Mouse (Mus musculus): ENCODE data around the gene Olfr1290. TPM values are rescaled to one million over a fixed set of nuclear protein-coding genes. Genes with fewer than 3 reads are reported as not detected.

The Olfr1290 gene
- total RNA-seq (2012; rRNA removed) = 0.13 TPM in 1 of 2 replicates, not detected in the other

GRCm38 (mm10) chr2:111493729-111494128 lies at the start of gene Olfr1290:
Gene Olfr1290, minus strand, starts transcription at chr2:111493829.
- H3K9me3 ChIP-seq (ENCODE audit: control insufficient read depth, insufficient read depth, low read depth, low read length) = no peaks in the 10 kb centered on the region
- H3K4me1 ChIP-seq (ENCODE audit: control insufficient read depth in 2 of 2, insufficient read depth in 2 of 2, low read length in 2 of 2, poor library complexity in 1 of 2) = no peaks in the 10 kb centered on the region

GRCm38 (mm10) chr2:111540191-111540590 lies 46.6 kb upstream of the Olfr1290 start, which contains the start of gene Olfr1294:
Gene Olfr1294, minus strand, starts transcription at chr2:111540291.
- in situ Hi-C loops (cut with MboI; ENCODE audit: low sequenced_read_pairs in 2 of 2, unreplicated experiment in 2 of 2) = no loop called here
- Histone ChIP-seq H3K36me3 (ENCODE audit: control insufficient read depth, insufficient read depth, low read length, poor library complexity, severe bottlenecking) (no peaks in the 10 kb centered on the region), H3K4me3 (ENCODE audit: insufficient read depth in 1 of 2, low read depth in 1 of 2, low read length in 2 of 2, poor library complexity in 1 of 2, severe bottlenecking in 1 of 2) (no peak within 1 kb of the TSS), H3K27ac (ENCODE audit: insufficient read depth, low read depth, low read length, poor library complexity, severe bottlenecking) (no peak within 1 kb of the TSS), H3K4me1 (ENCODE audit: control insufficient read depth in 2 of 2, insufficient read depth in 2 of 2, low read length in 2 of 2, poor library complexity in 1 of 2) (no peaks in the 10 kb centered on the region), H3K9me3 (ENCODE audit: control insufficient read depth, insufficient read depth, low read depth, low read length) (no peaks in the 10 kb centered on the region), H3K9ac (ENCODE audit: insufficient read depth, low read depth, low read length, poor library complexity, severe bottlenecking) (no peak within 1 kb of the TSS)
- TF ChIP-seq MAFK (IDR thresholded peaks at IDR 0.05; ENCODE audit: insufficient read depth, low read depth, low read length) = no peak
- no peak for TF ChIP-seq CHD2 (IDR thresholded peaks at IDR 0.05; ENCODE audit: low read depth, low read length)
- no peak for TF ChIP-seq HCFC1 (IDR thresholded peaks at IDR 0.05; ENCODE audit: borderline replicate concordance, insufficient read depth, low read length)
- TF ChIP-seq ZC3H11A (IDR thresholded peaks at IDR 0.05; ENCODE audit: borderline replicate concordance, low read depth, low read length) = no peak
- no peak for TF ChIP-seq ZNF384 (IDR thresholded peaks at IDR 0.05; ENCODE audit: low read depth, low read length)
- no peak for DNase-seq (ENCODE audit: low read depth, low spot score)

More at GRCm38 (mm10) chr2:111493729-111494128, at the start of gene Olfr1290:
- no peak for DNase-seq (ENCODE audit: low read depth, low spot score)
- H3K4me3 ChIP-seq (ENCODE audit: insufficient read depth in 1 of 2, low read depth in 1 of 2, low read length in 2 of 2, poor library complexity in 1 of 2, severe bottlenecking in 1 of 2) = no peak within 1 kb of the TSS
- TF ChIP-seq ZNF384 (IDR thresholded peaks at IDR 0.05; ENCODE audit: low read depth, low read length) (no peak), HCFC1 (IDR thresholded peaks at IDR 0.05; ENCODE audit: borderline replicate concordance, insufficient read depth, low read length) (no peak), MAFK (IDR thresholded peaks at IDR 0.05; ENCODE audit: insufficient read depth, low read depth, low read length) (no peak), CHD2 (IDR thresholded peaks at IDR 0.05; ENCODE audit: low read depth, low read length) (no peak)
- H3K9ac ChIP-seq (ENCODE audit: insufficient read depth, low read depth, low read length, poor library complexity, severe bottlenecking) = no peak within 1 kb of the TSS
- in situ Hi-C loops (cut with MboI; ENCODE audit: low sequenced_read_pairs in 2 of 2, unreplicated experiment in 2 of 2) = no loop called here
- H3K27ac ChIP-seq (ENCODE audit: insufficient read depth, low read depth, low read length, poor library complexity, severe bottlenecking) = no peak within 1 kb of the TSS
- no peaks in the 10 kb centered on the region for H3K36me3 ChIP-seq (ENCODE audit: control insufficient read depth, insufficient read depth, low read length, poor library complexity, severe bottlenecking)

- TF ChIP-seq ZNF384 (IDR thresholded peaks at IDR 0.05; ENCODE audit: low read depth, low read length) (no peak), MAFK (IDR thresholded peaks at IDR 0.05; ENCODE audit: insufficient read depth, low read depth, low read length) (no peak), HCFC1 (IDR thresholded peaks at IDR 0.05; ENCODE audit: borderline replicate concordance, insufficient read depth, low read length) (no peak), CHD2 (IDR thresholded peaks at IDR 0.05; ENCODE audit: low read depth, low read length) (no peak), ZC3H11A (IDR thresholded peaks at IDR 0.05; ENCODE audit: borderline replicate concordance, low read depth, low read length) (no peak)
- in situ Hi-C loops (cut with MboI; ENCODE audit: low sequenced_read_pairs in 2 of 2, unreplicated experiment in 2 of 2) = no loop called here
- DNase-seq (ENCODE audit: low read depth, low spot score) = no peak
Measured at GRCm38 (mm10) chr2:111524903-111525302, 31.3 kb upstream of the Olfr1290 start, which contains the start of gene Olfr1293-ps. Gene Olfr1293-ps, plus strand, starts transcription at chr2:111525203.

GRCm38 (mm10) chr2:111517451-111517850 lies 23.8 kb upstream of the Olfr1290 start:
- TF ChIP-seq CHD2 (IDR thresholded peaks at IDR 0.05; ENCODE audit: low read depth, low read length) (no peak), MAFK (IDR thresholded peaks at IDR 0.05; ENCODE audit: insufficient read depth, low read depth, low read length) (no peak), ZC3H11A (IDR thresholded peaks at IDR 0.05; ENCODE audit: borderline replicate concordance, low read depth, low read length) (no peak), HCFC1 (IDR thresholded peaks at IDR 0.05; ENCODE audit: borderline replicate concordance, insufficient read depth, low read length) (no peak), ZNF384 (IDR thresholded peaks at IDR 0.05; ENCODE audit: low read depth, low read length) (no peak)
- in situ Hi-C loops (cut with MboI; ENCODE audit: low sequenced_read_pairs in 2 of 2, unreplicated experiment in 2 of 2) = no loop called here

More at GRCm38 (mm10) chr2:111524903-111525302, 31.3 kb upstream of the Olfr1290 start, which contains the start of gene Olfr1293-ps:
- Histone ChIP-seq H3K9ac (ENCODE audit: insufficient read depth, low read depth, low read length, poor library complexity, severe bottlenecking) (no peak within 1 kb of the TSS), H3K4me1 (ENCODE audit: control insufficient read depth in 2 of 2, insufficient read depth in 2 of 2, low read length in 2 of 2, poor library complexity in 1 of 2) (no peaks in the 10 kb centered on the region), H3K27ac (ENCODE audit: insufficient read depth, low read depth, low read length, poor library complexity, severe bottlenecking) (no peak within 1 kb of the TSS), H3K4me3 (ENCODE audit: insufficient read depth in 1 of 2, low read depth in 1 of 2, low read length in 2 of 2, poor library complexity in 1 of 2, severe bottlenecking in 1 of 2) (no peak within 1 kb of the TSS), H3K36me3 (ENCODE audit: control insufficient read depth, insufficient read depth, low read length, poor library complexity, severe bottlenecking) (no peaks in the 10 kb centered on the region), H3K9me3 (ENCODE audit: control insufficient read depth, insufficient read depth, low read depth, low read length) (no peaks in the 10 kb centered on the region)

More at GRCm38 (mm10) chr2:111517451-111517850, 23.8 kb upstream of the Olfr1290 start:
- Histone ChIP-seq H3K4me3 (ENCODE audit: insufficient read depth in 1 of 2, low read depth in 1 of 2, low read length in 2 of 2, poor library complexity in 1 of 2, severe bottlenecking in 1 of 2) (peak overlapping the region in 1 of 2 experiments; percentile 10; a peak in 1 of 4 replicates), H3K36me3 (ENCODE audit: control insufficient read depth, insufficient read depth, low read length, poor library complexity, severe bottlenecking) (no peaks in the 10 kb centered on the region), H3K4me1 (ENCODE audit: control insufficient read depth in 2 of 2, insufficient read depth in 2 of 2, low read length in 2 of 2, poor library complexity in 1 of 2) (peaks cover 0 to 3% of the 10 kb centered on the region in 2 experiments; a peak in 2 of 4 replicates), H3K9me3 (ENCODE audit: control insufficient read depth, insufficient read depth, low read depth, low read length) (no peaks in the 10 kb centered on the region), H3K9ac (ENCODE audit: insufficient read depth, low read depth, low read length, poor library complexity, severe bottlenecking) (no peak overlapping the region), H3K27ac (ENCODE audit: insufficient read depth, low read depth, low read length, poor library complexity, severe bottlenecking) (no peak overlapping the region)
- no peak for DNase-seq (ENCODE audit: low read depth, low spot score)

Measured in ES-E14 (cell line).